Mouse (Mus musculus) forebrain, postnatal 0 days (tissue): ENCODE measurements at regions not wholly inside any gene's neighbourhood (a gene's known extent, or its start where the extent isn't known, plus 50 kb on each side); places are given as distances from the start of the nearest gene placed in this dataset.
A peak's percentile ranks its signal among the peaks of the same experiment; 100 is the strongest.

Experiments used
- ATAC-seq: fragments of 200-750 bp; cut with Nextera tagmentation; 2 replicates; pipeline ENCODE4 v1.8.0; 2017; ENCODE audit warnings: mild to moderate bottlenecking, moderate library complexity
- DNase-seq: peaks from one replicate; pipeline ENCODE4 v3.0.0-alpha.2; 2015
- H3K27ac ChIP-seq: fragments of 300-500 bp; sonication (generic); 2 replicates; pipeline ENCODE4 v1.5.1; 2014; ENCODE audit warnings: low read depth, mild to moderate bottlenecking, antibody characterized with exemption, low read length, moderate library complexity, mixed read lengths
- H3K27me3 ChIP-seq: fragments of 300-500 bp; sonication (generic); 2 replicates; pipeline ENCODE4 v1.6.1; 2014; ENCODE audit warnings: mild to moderate bottlenecking, low read length, mixed read lengths; ENCODE audit not compliant: insufficient read depth
- H3K36me3 ChIP-seq: fragments of 300-500 bp; sonication (generic); 2 replicates; pipeline ENCODE4 v1.6.1; 2014; ENCODE audit warnings: mild to moderate bottlenecking, moderate library complexity; ENCODE audit not compliant: insufficient read depth
- H3K4me1 ChIP-seq: fragments of 300-500 bp; sonication (generic); 2 replicates; pipeline ENCODE4 v1.6.1; 2014; ENCODE audit warnings: antibody characterized with exemption; ENCODE audit not compliant: insufficient read depth
- H3K4me2 ChIP-seq: fragments of 300-500 bp; sonication (generic); 2 replicates; pipeline ENCODE4 v1.6.1; 2014; ENCODE audit warnings: low read depth, mild to moderate bottlenecking, moderate library complexity
- H3K4me3 ChIP-seq: fragments of 300-500 bp; sonication (generic); 2 replicates; pipeline ENCODE4 v1.5.1; 2014; ENCODE audit warnings: low read depth, low read length, mixed read lengths
- H3K9ac ChIP-seq: fragments of 300-500 bp; sonication (generic); 2 replicates; pipeline ENCODE4 v1.6.1; 2014; ENCODE audit warnings: mild to moderate bottlenecking
- H3K9me3 ChIP-seq: fragments of 300-500 bp; sonication (generic); 2 replicates; pipeline ENCODE4 v1.6.1; 2016; ENCODE audit warnings: low read length
- CTCF ChIP-seq: sonication (generic); IDR thresholded peaks from 2 replicates; pipeline ENCODE4 v1.5.1; 2016; ENCODE audit warnings: antibody characterized with exemption, control low read depth, low read depth
- WGBS: fragments of 180-500 bp; shearing (Covaris S2); extraction: QIAGEN DNeasy Blood & Tissue Kit; methylation state at CpG from one replicate; pipeline ENCODE4 v1.1.7; 2014; 5-methylcytosine and 5-hydroxymethylcytosine counted together

- ATAC-seq = peak; percentile 96
- H3K27ac ChIP-seq = peak overlapping the region; percentile 86
- no peaks in the 10 kb centered on the region for H3K9me3 ChIP-seq
- peak overlapping the region; percentile 47 for H3K4me2 ChIP-seq
- peak overlapping the region; percentile 52 for H3K9ac ChIP-seq
- no peaks in the 10 kb centered on the region for H3K36me3 ChIP-seq
- no peaks in the 10 kb centered on the region for H3K27me3 ChIP-seq
- DNase-seq = peak; percentile 93
- peaks cover 11% of the 10 kb centered on the region for H3K4me1 ChIP-seq
- 4% methylated on average over 9 of the region's 9 CpGs for WGBS
- H3K4me3 ChIP-seq = peak overlapping the region; percentile 27
- peak; percentile 88 for TF ChIP-seq CTCF
Measured at GRCm38 (mm10) chr1:41810318-41810964, 885.1 kb upstream of the Pou3f3 start.

- WGBS = 28% methylated on average over 3 of the region's 3 CpGs
- DNase-seq (no peak), ATAC-seq (no peak)
- H3K36me3 ChIP-seq = no peaks in the 10 kb centered on the region
- peak overlapping the region; percentile 47 for H3K4me2 ChIP-seq
- peaks cover 11% of the 10 kb centered on the region for H3K4me1 ChIP-seq
- no peaks in the 10 kb centered on the region for H3K9me3 ChIP-seq
- peak overlapping the region; percentile 86 for H3K27ac ChIP-seq
- no peak overlapping the region; the same call in 1 of the 2 replicates for H3K4me3 ChIP-seq
- TF ChIP-seq CTCF = no peak
- peak overlapping the region; percentile 52 for H3K9ac ChIP-seq
- H3K27me3 ChIP-seq = no peaks in the 10 kb centered on the region
Measured at GRCm38 (mm10) chr1:41811130-41811529, 884.4 kb upstream of the Pou3f3 start.

GRCm38 (mm10) chr1:41812071-41812470 lies 883.5 kb upstream of the Pou3f3 start:
- no peaks in the 10 kb centered on the region for H3K9me3 ChIP-seq
- peak overlapping the region; percentile 40; the same call in 1 of the 2 replicates for H3K9ac ChIP-seq
- WGBS = 20% methylated on average over 7 of the region's 7 CpGs
- peak; percentile 59 for DNase-seq
- TF ChIP-seq CTCF = no peak
- peak overlapping the region; percentile 21 for H3K4me2 ChIP-seq
- H3K27me3 ChIP-seq = no peaks in the 10 kb centered on the region
- H3K4me1 ChIP-seq = peaks cover 11% of the 10 kb centered on the region
- H3K4me3 ChIP-seq = no peak overlapping the region
- no peaks in the 10 kb centered on the region for H3K36me3 ChIP-seq
- no peak for ATAC-seq
- peak overlapping the region; percentile 69 for H3K27ac ChIP-seq

GRCm38 (mm10) chr1:41814032-41815005 lies 881.2 kb upstream of the Pou3f3 start:
- DNase-seq (peak; percentile 69), ATAC-seq (peak; percentile 64)
- peak overlapping the region; percentile 81 for H3K27ac ChIP-seq
- H3K9ac ChIP-seq = 0 out of 2 replicates have a peak overlapping the region, but pooled peaks have one; percentile 18
- no peaks in the 10 kb centered on the region for H3K9me3 ChIP-seq
- no peaks in the 10 kb centered on the region for H3K36me3 ChIP-seq
- H3K4me2 ChIP-seq = peak overlapping the region; percentile 15; the same call in 1 of the 2 replicates
- H3K27me3 ChIP-seq = no peaks in the 10 kb centered on the region
- TF ChIP-seq CTCF = no peak
- H3K4me3 ChIP-seq = no peak overlapping the region
- WGBS = 12% methylated on average over 10 of the region's 10 CpGs
- peaks cover 11% of the 10 kb centered on the region for H3K4me1 ChIP-seq

GRCm38 (mm10) chr1:41815021-41815420 lies 880.5 kb upstream of the Pou3f3 start:
- peak overlapping the region; percentile 81 for H3K27ac ChIP-seq
- ATAC-seq = no peak
- 37% methylated on average over 4 of the region's 4 CpGs for WGBS

GRCm38 (mm10) chr1:41822742-41823141 lies 872.8 kb upstream of the Pou3f3 start:
- TF ChIP-seq CTCF = no peak
- DNase-seq = peak; percentile 54
- no peak overlapping the region for H3K4me2 ChIP-seq
- no peaks in the 10 kb centered on the region for H3K36me3 ChIP-seq
- peak overlapping the region; percentile 60; the same call in 1 of the 2 replicates for H3K27ac ChIP-seq
- H3K9me3 ChIP-seq = no peaks in the 10 kb centered on the region
- no peak overlapping the region for H3K9ac ChIP-seq
- no peaks in the 10 kb centered on the region for H3K27me3 ChIP-seq
- no peak overlapping the region for H3K4me3 ChIP-seq
- H3K4me1 ChIP-seq = no peaks in the 10 kb centered on the region
- ATAC-seq = peak; percentile 63
- 43% methylated on average over 5 of the region's 5 CpGs for WGBS

More at GRCm38 (mm10) chr1:41815021-41815420, 880.5 kb upstream of the Pou3f3 start:
- H3K9ac ChIP-seq = no peak overlapping the region
- H3K4me2 ChIP-seq = no peak overlapping the region
- DNase-seq = no peak
- H3K36me3 ChIP-seq = no peaks in the 10 kb centered on the region
- peaks cover 8% of the 10 kb centered on the region for H3K4me1 ChIP-seq
- no peak for TF ChIP-seq CTCF
- no peaks in the 10 kb centered on the region for H3K9me3 ChIP-seq
- H3K27me3 ChIP-seq = no peaks in the 10 kb centered on the region
- H3K4me3 ChIP-seq = no peak overlapping the region
